Mouse (Mus musculus) heart, postnatal 0 days (tissue): ENCODE results near the gene Snx7.

Source experiments
- CTCF ChIP-seq: IDR thresholded peaks from 2 replicates; pipeline ENCODE4 v1.5.1; 2016; ENCODE audit warnings: antibody characterized with exemption, control low read depth, low read depth
- EP300 ChIP-seq: IDR thresholded peaks from 2 replicates; pipeline ENCODE4 v1.6.1; 2016; ENCODE audit warnings: antibody characterized with exemption, low read depth

DNA sequence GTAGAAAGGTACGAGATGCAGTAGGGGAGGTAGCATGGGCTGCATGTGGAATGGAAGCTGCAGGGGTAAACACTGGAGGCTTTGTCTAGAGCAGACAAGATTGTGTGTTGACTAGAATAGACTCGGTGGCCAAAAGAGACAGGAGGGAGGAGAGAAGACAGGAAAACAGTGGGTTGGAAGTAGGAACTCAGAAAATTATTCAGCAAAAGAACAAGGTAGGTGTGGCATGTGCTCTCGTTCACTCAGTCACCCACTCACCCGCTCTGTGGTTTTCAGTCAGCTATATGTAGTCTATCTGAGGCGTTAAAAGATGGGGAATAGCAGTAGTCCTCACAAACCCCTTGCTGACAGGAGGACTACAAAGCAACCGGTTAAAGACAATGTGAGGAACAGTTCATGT, 63.0 kb downstream of the Snx7 start:
- TF ChIP-seq CTCF = no peak
- TF ChIP-seq EP300 = no peak
